Mouse (Mus musculus) CH12.LX (cell line): ENCODE results near the gene Kcnh2. TPM values are rescaled to one million over a fixed set of nuclear protein-coding genes. Genes with fewer than 3 reads are reported as not detected.

Experiments used
- polyA plus RNA-seq: library from polyadenylated mRNA; unstranded; fragments of >175 nt; gene quantifications from 2 replicates; pipeline ENCODE4 v1.2.1, GENCODE M21; 2012; ENCODE audit warnings: low read depth; ENCODE audit not compliant: insufficient read length
- total RNA-seq, 2 experiments: library from RNA; depleted of rRNA; stranded (reverse); fragments of 300-350 nt in 1 of 2; fragments of >200 nt in 1 of 2; gene quantifications; 2 replicates each; pipeline ENCODE4 v1.2.3; 2012 to 2014

The Kcnh2 gene
- total and polyA plus RNA-seq, 3 experiments, result 0.30 to 2.8 (median 0.59) TPM

Other genes starting within 250 kb of the Kcnh2 start
- gene Nupl2, start 186.6 kb downstream of the Kcnh2 start, total RNA-seq (2012; rRNA removed), result 12.0 and 15.7 TPM in 2 replicates
- 33.4 and 33.9 TPM in 2 replicates for gene Nupl2, start 186.6 kb downstream of the Kcnh2 start, total RNA-seq (2014; rRNA removed)
- gene Nupl2, start 186.6 kb downstream of the Kcnh2 start, polyA plus RNA-seq, result 24.8 and 28.9 TPM in 2 replicates
- gene Nos3, start 13.2 kb upstream of the Kcnh2 start, total RNA-seq (2012; rRNA removed), result 0.30 and 0.34 TPM in 2 replicates
- 0.22 and 0.36 TPM in 2 replicates for gene Nos3, start 13.2 kb upstream of the Kcnh2 start, total RNA-seq (2014; rRNA removed)
- gene Nos3, start 13.2 kb upstream of the Kcnh2 start, polyA plus RNA-seq, result 0.31 and 0.37 TPM in 2 replicates
- 0.46 and 0.81 TPM in 2 replicates for gene Atg9b, start 40.5 kb upstream of the Kcnh2 start, total RNA-seq (2012; rRNA removed)
- gene Atg9b, start 40.5 kb upstream of the Kcnh2 start, total RNA-seq (2014; rRNA removed), result 0.68 and 0.86 TPM in 2 replicates
- 1.1 and 1.3 TPM in 2 replicates for gene Atg9b, start 40.5 kb upstream of the Kcnh2 start, polyA plus RNA-seq
- 50.3 and 58.7 TPM in 2 replicates for gene Abcb8, start 42.1 kb upstream of the Kcnh2 start, total RNA-seq (2012; rRNA removed)
- gene Abcb8, start 42.1 kb upstream of the Kcnh2 start, total RNA-seq (2014; rRNA removed), result 31.0 and 34.7 TPM in 2 replicates
- 36.9 and 45.4 TPM in 2 replicates for gene Abcb8, start 42.1 kb upstream of the Kcnh2 start, polyA plus RNA-seq
- 0.25 TPM in 1 of 2 replicates, not detected in the other for gene Asic3, start 61.8 kb upstream of the Kcnh2 start, total RNA-seq (2012; rRNA removed)
- not detected in 2 replicates for gene Asic3, start 61.8 kb upstream of the Kcnh2 start, total RNA-seq (2014; rRNA removed)
- gene Asic3, start 61.8 kb upstream of the Kcnh2 start, polyA plus RNA-seq, result 1.1 and 1.3 TPM in 2 replicates
- gene Cdk5, start 71.9 kb upstream of the Kcnh2 start, total RNA-seq (2012; rRNA removed), result 10.4 and 12.1 TPM in 2 replicates
- 7.4 and 9.2 TPM in 2 replicates for gene Cdk5, start 71.9 kb upstream of the Kcnh2 start, total RNA-seq (2014; rRNA removed)
- 25.1 and 26.6 TPM in 2 replicates for gene Cdk5, start 71.9 kb upstream of the Kcnh2 start, polyA plus RNA-seq
- gene Slc4a2, start 72.2 kb upstream of the Kcnh2 start, total RNA-seq (2012; rRNA removed), result 17.2 and 18.6 TPM in 2 replicates
- 12.7 and 12.9 TPM in 2 replicates for gene Slc4a2, start 72.2 kb upstream of the Kcnh2 start, total RNA-seq (2014; rRNA removed)
- 27.2 and 27.3 TPM in 2 replicates for gene Slc4a2, start 72.2 kb upstream of the Kcnh2 start, polyA plus RNA-seq
- 61.2 and 61.4 TPM in 2 replicates for gene Fastk, start 93.7 kb upstream of the Kcnh2 start, total RNA-seq (2012; rRNA removed)
- gene Fastk, start 93.7 kb upstream of the Kcnh2 start, total RNA-seq (2014; rRNA removed), result 41.8 and 44.8 TPM in 2 replicates
- gene Fastk, start 93.7 kb upstream of the Kcnh2 start, polyA plus RNA-seq, result 88.0 and 88.1 TPM in 2 replicates
- gene Tmub1, start 96.2 kb upstream of the Kcnh2 start, total RNA-seq (2012; rRNA removed), result 9.6 and 13.1 TPM in 2 replicates
- 6.1 and 7.6 TPM in 2 replicates for gene Tmub1, start 96.2 kb upstream of the Kcnh2 start, total RNA-seq (2014; rRNA removed)
- 8.6 and 11.2 TPM in 2 replicates for gene Tmub1, start 96.2 kb upstream of the Kcnh2 start, polyA plus RNA-seq
- gene Agap3, start 100.6 kb upstream of the Kcnh2 start, total RNA-seq (2012; rRNA removed), result 43.5 and 46.3 TPM in 2 replicates
- 12.8 and 15.4 TPM in 2 replicates for gene Agap3, start 100.6 kb upstream of the Kcnh2 start, total RNA-seq (2014; rRNA removed)
- 37.9 and 38.0 TPM in 2 replicates for gene Agap3, start 100.6 kb upstream of the Kcnh2 start, polyA plus RNA-seq
- gene Gbx1, start 175.6 kb upstream of the Kcnh2 start, total RNA-seq (2012; rRNA removed), result 0.04 and 0.08 TPM in 2 replicates
- not detected in 2 replicates for gene Gbx1, start 175.6 kb upstream of the Kcnh2 start, total RNA-seq (2014; rRNA removed)
- gene Gbx1, start 175.6 kb upstream of the Kcnh2 start, polyA plus RNA-seq, result 0.07 and 0.13 TPM in 2 replicates
- not detected in 2 replicates for gene Asb10, start 189.4 kb upstream of the Kcnh2 start, total RNA-seq (2012; rRNA removed)
- not detected in 2 replicates for gene Asb10, start 189.4 kb upstream of the Kcnh2 start, total RNA-seq (2014; rRNA removed)
- gene Asb10, start 189.4 kb upstream of the Kcnh2 start, polyA plus RNA-seq, result not detected in 2 replicates
- gene 4931409K22Rik, start 205.2 kb upstream of the Kcnh2 start, total RNA-seq (2012; rRNA removed), result not detected in 2 replicates
- not detected in 2 replicates for gene 4931409K22Rik, start 205.2 kb upstream of the Kcnh2 start, total RNA-seq (2014; rRNA removed)
- gene 4931409K22Rik, start 205.2 kb upstream of the Kcnh2 start, polyA plus RNA-seq, result not detected in 2 replicates
- gene Abcf2, start 225.9 kb upstream of the Kcnh2 start, total RNA-seq (2012; rRNA removed), result 118 and 152 TPM in 2 replicates
- gene Abcf2, start 225.9 kb upstream of the Kcnh2 start, total RNA-seq (2014; rRNA removed), result 162 and 169 TPM in 2 replicates
- 160 and 162 TPM in 2 replicates for gene Abcf2, start 225.9 kb upstream of the Kcnh2 start, polyA plus RNA-seq
- gene Chpf2, start 235.1 kb upstream of the Kcnh2 start, total RNA-seq (2012; rRNA removed), result 20.4 and 25.5 TPM in 2 replicates
- gene Chpf2, start 235.1 kb upstream of the Kcnh2 start, total RNA-seq (2014; rRNA removed), result 11.2 and 11.9 TPM in 2 replicates
- 22.8 and 26.9 TPM in 2 replicates for gene Chpf2, start 235.1 kb upstream of the Kcnh2 start, polyA plus RNA-seq